Mouse (Mus musculus) intestine, embryonic 16.5 days (tissue): ENCODE data around the gene Sema4b. TPM values are rescaled to one million over a fixed set of nuclear protein-coding genes. Genes with fewer than 3 reads are reported as not detected.

ENCODE experiments used
- ATAC-seq: fragments of 200-750 bp; cut with Nextera tagmentation; 2 replicates; pipeline ENCODE4 v1.8.0; 2017; ENCODE audit warnings: moderate TSS enrichment, moderate library complexity
- H3K27ac ChIP-seq: fragments of 300-500 bp; sonication (generic); 2 replicates; pipeline ENCODE4 v1.5.1; 2014; ENCODE audit warnings: mild to moderate bottlenecking, low read length
- H3K27me3 ChIP-seq: fragments of 300-500 bp; sonication (generic); replicated peaks from 2 replicates; pipeline ENCODE4 v1.6.1; 2014; ENCODE audit warnings: low read length, control low read depth, mixed read lengths; ENCODE audit not compliant: control insufficient read depth, insufficient read depth
- H3K36me3 ChIP-seq: fragments of 300-500 bp; sonication (generic); 2 replicates; pipeline ENCODE4 v1.6.1; 2014; ENCODE audit warnings: low read length, control low read depth; ENCODE audit not compliant: control insufficient read depth, insufficient read depth
- H3K4me1 ChIP-seq: fragments of 300-500 bp; sonication (generic); 2 replicates; pipeline ENCODE4 v1.6.1; 2014; ENCODE audit warnings: low read length, control low read depth, mixed read lengths; ENCODE audit not compliant: control insufficient read depth, insufficient read depth
- H3K4me2 ChIP-seq: fragments of 300-500 bp; sonication (generic); 2 replicates; pipeline ENCODE4 v1.6.1; 2014; ENCODE audit warnings: low read depth, low read length, control low read depth
- H3K4me3 ChIP-seq: fragments of 300-500 bp; sonication (generic); 2 replicates; pipeline ENCODE4 v1.5.1; 2014; ENCODE audit warnings: mild to moderate bottlenecking, low read length
- H3K9ac ChIP-seq: fragments of 300-500 bp; sonication (generic); 2 replicates; pipeline ENCODE4 v1.6.1; 2014; ENCODE audit warnings: low read depth, low read length
- H3K9me3 ChIP-seq: fragments of 300-500 bp; sonication (generic); 2 replicates; pipeline ENCODE4 v1.6.1; 2016; ENCODE audit warnings: low read length, control low read depth; ENCODE audit not compliant: control insufficient read depth
- WGBS: fragments of 180-500 bp; shearing (Covaris S2); extraction: QIAGEN DNeasy Blood & Tissue Kit; methylation state at CpG from one replicate; pipeline ENCODE4 v1.1.7; 2014; 5-methylcytosine and 5-hydroxymethylcytosine counted together
- polyA plus RNA-seq: library from polyadenylated mRNA; unstranded; fragments of >200 nt; fragmentation: Nextera tagmentation; extraction: Ambion mirVana; gene quantifications from 2 replicates; pipeline ENCODE4 v1.2.1, GENCODE M21; 2015

Gene Sema4b
- polyA plus RNA-seq, 1 experiment from 2014 or later = 14.9 TPM

DNA sequence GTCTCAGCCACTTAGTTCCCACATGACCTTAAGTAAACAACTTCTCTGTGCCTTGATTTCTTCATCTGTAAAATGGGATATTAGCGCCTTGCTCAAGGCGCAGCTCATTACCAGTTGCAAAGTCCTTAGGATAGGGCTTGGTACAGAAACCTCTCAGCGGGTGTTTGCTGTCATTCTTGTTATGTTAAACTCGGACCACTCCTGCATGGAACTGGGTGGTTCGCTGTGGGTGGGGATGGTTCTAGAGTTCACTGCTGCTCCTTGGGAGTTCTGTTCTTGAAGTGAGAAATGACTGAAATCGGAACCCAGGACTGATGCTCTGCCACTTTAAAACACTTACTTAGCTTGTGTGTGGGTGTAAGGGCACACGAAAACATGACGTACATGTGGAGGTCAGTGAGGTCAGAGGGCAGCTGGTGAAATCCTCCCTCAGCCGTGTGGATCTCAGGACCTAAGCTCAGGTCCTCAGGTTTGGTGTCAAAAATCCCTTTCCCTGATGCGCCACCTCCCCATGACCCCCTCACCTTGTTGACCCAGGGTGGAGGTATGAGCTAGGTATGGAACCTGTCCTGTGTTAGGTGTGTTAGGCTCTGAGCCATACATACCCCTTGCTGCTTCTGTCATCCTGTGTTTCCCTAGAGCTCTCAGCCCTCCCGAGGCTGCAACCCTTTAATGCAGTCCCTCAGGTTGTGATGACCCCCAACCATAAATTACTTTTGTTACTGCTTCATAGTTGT lies 13.4 kb downstream of the Sema4b start:
- 71% methylated on average over 11 of the region's 11 CpGs for WGBS
- no peaks in the 10 kb centered on the region for H3K36me3 ChIP-seq
- peak overlapping the region; percentile 86; the same call in 1 of the 2 replicates for H3K9ac ChIP-seq
- no peak overlapping the region for H3K27ac ChIP-seq
- peaks cover 44% of the 10 kb centered on the region for H3K4me1 ChIP-seq
- no peaks in the 10 kb centered on the region for H3K27me3 ChIP-seq
- H3K9me3 ChIP-seq = no peaks in the 10 kb centered on the region
- ATAC-seq = no peak
- peak overlapping the region; percentile 69 for H3K4me2 ChIP-seq
- H3K4me3 ChIP-seq = peak overlapping the region; percentile 85

DNA sequence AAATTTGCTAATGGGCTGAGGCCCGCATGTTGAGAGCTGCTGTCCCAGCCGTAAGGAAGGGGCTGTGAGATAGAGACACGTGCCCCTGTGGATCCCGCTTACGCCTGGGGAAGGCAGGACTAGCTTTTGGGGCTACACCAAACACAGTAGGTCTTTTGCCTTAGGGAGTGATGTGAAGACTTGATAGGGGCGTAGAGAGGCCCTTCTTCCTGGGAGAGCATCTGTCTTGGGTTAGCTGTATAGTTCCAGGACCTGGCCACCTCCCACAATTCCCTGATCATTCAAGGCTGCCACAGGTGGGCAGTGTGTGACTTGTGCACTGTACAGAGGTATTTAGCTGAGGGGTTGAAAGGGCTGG lies 13.9 kb downstream of the Sema4b start:
- Histone ChIP-seq H3K4me3 (no peak overlapping the region), H3K9me3 (no peaks in the 10 kb centered on the region), H3K27me3 (no peaks in the 10 kb centered on the region), H3K4me2 (no peak overlapping the region), H3K4me1 (peaks cover 46% of the 10 kb centered on the region), H3K36me3 (no peaks in the 10 kb centered on the region), H3K9ac (no peak overlapping the region), H3K27ac (no peak overlapping the region)
- ATAC-seq = no peak
- 84% methylated on average over 6 of the region's 6 CpGs for WGBS

DNA sequence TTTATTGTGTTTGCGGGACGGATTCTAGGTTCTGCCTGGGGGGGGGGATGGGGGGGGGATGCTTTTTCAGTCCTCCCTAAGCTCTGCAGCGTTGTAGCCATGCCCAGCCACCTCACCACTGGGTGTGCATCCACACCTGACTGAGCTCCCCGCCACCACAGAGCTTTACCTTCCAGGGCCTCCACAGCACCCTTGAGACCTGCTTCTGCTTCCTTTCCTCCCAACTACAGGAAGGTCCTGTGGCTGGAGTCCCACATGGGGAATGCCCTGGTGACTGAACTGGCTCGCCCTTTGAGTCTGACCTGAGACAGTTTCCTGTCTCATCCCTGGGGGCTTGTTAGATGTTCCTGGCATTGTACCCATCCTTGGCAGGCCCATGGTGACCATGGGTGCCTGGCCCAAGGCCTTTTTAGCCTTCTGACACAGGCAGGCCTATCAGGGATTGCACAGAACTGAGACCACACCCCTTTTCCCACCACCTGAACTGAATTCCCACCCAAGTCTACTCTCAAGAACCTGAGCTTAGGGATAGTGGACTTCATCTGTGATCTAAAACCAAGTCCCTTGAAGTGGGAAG lies 14.4 kb downstream of the Sema4b start:
- Histone ChIP-seq H3K9ac (no peak overlapping the region), H3K4me3 (no peak overlapping the region), H3K9me3 (no peaks in the 10 kb centered on the region), H3K36me3 (no peaks in the 10 kb centered on the region), H3K27ac (no peak overlapping the region), H3K27me3 (no peaks in the 10 kb centered on the region), H3K4me1 (peaks cover 51% of the 10 kb centered on the region), H3K4me2 (no peak overlapping the region)
- WGBS = 83% methylated on average over 5 of the region's 5 CpGs
- no peak for ATAC-seq

DNA sequence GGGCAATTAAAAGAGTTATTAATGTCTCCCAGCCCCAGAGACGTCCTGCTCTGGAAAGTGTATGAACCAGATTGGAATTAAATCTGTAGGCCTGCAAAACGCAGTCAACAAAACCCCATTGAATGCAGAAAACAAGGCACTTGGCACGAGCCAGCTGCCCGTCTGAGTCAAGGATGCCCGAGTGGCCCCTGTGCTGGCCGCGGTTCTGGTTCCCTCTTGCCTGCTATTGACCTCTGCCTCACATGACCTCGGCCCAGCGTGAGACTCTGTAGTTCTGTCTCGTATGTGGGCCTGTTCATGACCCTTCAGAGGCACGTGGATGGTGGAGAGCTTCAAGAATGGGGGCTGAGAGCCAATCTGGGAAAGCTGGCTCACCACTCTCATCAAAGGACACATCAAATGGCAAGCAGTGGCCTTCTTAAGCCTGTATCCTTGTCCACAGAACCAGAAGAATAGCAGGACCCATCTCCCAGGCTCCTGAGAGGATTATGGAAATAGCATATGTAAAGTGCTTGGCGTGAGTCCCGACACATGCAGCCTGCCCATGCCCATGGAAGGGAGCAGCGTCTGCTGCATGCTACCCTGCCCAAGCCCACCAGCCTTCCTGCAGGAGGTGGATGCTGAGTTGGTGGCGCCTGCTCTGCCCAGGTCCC lies 15.4 kb downstream of the Sema4b start:
- peak overlapping the region; percentile 28; the same call in 1 of the 2 replicates for H3K27ac ChIP-seq
- ATAC-seq = no peak
- 80% methylated on average over 15 of the region's 15 CpGs for WGBS

DNA sequence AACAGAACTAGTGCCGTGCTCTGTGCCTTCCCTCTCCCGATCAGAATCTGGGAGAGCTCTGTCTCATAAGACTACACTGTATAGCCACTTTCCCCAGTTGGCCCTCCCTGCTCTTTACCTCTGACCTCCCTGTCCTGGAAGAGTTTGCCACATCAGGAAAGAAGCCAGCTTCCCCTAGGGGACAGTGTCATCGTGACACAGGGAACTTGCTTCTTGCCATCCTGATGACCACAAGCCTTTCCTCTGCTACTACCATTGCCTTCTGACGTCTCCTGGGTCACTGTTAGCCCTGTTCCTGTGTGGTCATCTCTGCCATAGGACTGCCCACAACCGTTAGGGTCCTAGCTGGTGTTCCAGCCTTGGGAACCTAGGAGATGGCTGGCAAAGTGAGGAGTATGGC lies 16.3 kb downstream of the Sema4b start:
- Histone ChIP-seq H3K4me1 (peaks cover 65% of the 10 kb centered on the region), H3K9me3 (no peaks in the 10 kb centered on the region), H3K4me2 (no peak overlapping the region), H3K4me3 (no peak overlapping the region), H3K36me3 (no peaks in the 10 kb centered on the region), H3K9ac (no peak overlapping the region), H3K27ac (peak overlapping the region; percentile 29; the same call in 1 of the 2 replicates), H3K27me3 (no peaks in the 10 kb centered on the region)
- ATAC-seq = no peak
- 88% methylated on average over 5 of the region's 5 CpGs for WGBS

More for the DNA sequence above, 15.4 kb downstream of the Sema4b start:
- Histone ChIP-seq H3K9ac (peak overlapping the region; percentile 21; the same call in 1 of the 2 replicates), H3K4me2 (no peak overlapping the region), H3K36me3 (no peaks in the 10 kb centered on the region), H3K9me3 (no peaks in the 10 kb centered on the region), H3K27me3 (no peaks in the 10 kb centered on the region), H3K4me3 (no peak overlapping the region), H3K4me1 (peaks cover 60% of the 10 kb centered on the region)

DNA sequence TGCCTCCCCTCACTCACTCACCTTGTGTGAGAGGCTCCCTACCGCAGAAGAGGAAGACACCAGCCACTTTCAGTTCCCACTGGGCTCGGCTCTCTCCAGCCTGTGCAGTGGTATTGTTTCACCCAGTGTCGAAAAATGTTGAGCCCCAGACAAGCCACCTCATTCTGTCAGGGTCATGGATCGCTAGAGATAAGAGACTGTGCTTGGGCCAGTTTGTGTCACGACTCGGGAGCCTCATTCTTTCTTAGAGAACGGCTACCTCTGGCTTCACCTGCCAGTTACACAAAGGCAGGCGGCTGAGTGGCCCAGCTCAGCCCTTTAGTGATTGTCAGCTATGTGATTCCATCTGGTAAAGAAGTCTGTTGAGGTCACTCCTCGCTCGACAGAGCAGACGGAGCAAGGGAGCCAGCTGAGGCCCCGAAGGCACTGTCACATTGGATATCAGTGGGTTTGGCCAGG lies 17.0 kb downstream of the Sema4b start:
- no peaks in the 10 kb centered on the region for H3K36me3 ChIP-seq
- H3K27ac ChIP-seq = 0 out of 2 replicates have a peak overlapping the region, but pooled peaks have one; percentile 29
- 59% methylated on average over 12 of the region's 12 CpGs for WGBS
- no peak for ATAC-seq
- H3K4me1 ChIP-seq = peaks cover 72% of the 10 kb centered on the region
- no peaks in the 10 kb centered on the region for H3K9me3 ChIP-seq
- no peak overlapping the region for H3K9ac ChIP-seq
- H3K4me2 ChIP-seq = no peak overlapping the region
- no peaks in the 10 kb centered on the region for H3K27me3 ChIP-seq
- H3K4me3 ChIP-seq = no peak overlapping the region

DNA sequence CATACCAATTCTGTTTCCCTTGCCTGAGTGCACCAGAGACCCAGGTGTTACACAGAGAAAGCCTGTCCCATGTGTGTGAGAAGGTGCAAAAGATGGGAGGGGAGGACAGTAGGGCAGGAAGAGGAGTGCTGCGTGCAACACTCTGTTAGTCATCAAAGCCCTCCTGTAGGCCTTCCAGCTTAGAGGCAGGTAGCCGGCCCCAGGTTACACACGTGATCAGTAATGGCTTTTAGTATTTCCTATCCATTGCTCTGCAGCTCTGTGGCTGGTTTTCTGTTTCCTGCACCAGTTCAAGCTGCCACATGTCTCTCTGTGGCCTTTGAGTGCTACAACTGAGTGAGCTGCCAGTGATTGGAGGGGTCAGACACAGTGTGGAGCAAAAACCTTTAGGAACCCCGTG lies 17.7 kb downstream of the Sema4b start:
- Histone ChIP-seq H3K9ac (no peak overlapping the region), H3K4me2 (no peak overlapping the region), H3K27ac (no peak overlapping the region), H3K4me3 (no peak overlapping the region), H3K9me3 (no peaks in the 10 kb centered on the region), H3K27me3 (no peaks in the 10 kb centered on the region), H3K4me1 (peaks cover 73% of the 10 kb centered on the region), H3K36me3 (no peaks in the 10 kb centered on the region)
- WGBS = 85% methylated on average over 4 of the region's 4 CpGs
- ATAC-seq = no peak

DNA sequence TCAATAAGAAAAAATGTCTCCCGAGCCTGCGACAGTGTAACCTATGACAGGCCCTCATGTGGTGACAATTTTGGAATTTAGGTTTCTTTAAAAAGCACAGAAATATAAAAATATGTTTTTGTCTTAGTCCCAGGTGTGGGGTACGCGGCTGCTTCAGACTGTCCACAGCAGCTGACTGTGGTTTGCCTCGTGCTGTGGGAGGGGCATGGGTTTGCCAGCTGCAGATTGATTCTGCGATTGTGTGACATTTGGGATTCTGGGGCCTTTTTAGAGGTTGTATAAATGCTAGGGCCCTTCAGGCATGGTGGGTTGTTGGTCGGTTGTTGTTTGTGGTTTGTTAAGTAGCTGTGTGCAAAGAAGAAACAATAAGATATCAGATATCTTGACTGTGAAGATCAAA lies 18.3 kb downstream of the Sema4b start:
- 82% methylated on average over 7 of the region's 7 CpGs for WGBS
- H3K27ac ChIP-seq = no peak overlapping the region
- no peaks in the 10 kb centered on the region for H3K27me3 ChIP-seq
- no peak overlapping the region for H3K4me2 ChIP-seq
- peaks cover 67% of the 10 kb centered on the region for H3K4me1 ChIP-seq
- ATAC-seq = no peak
- no peaks in the 10 kb centered on the region for H3K36me3 ChIP-seq
- H3K9me3 ChIP-seq = no peaks in the 10 kb centered on the region
- no peak overlapping the region for H3K4me3 ChIP-seq
- H3K9ac ChIP-seq = no peak overlapping the region

DNA sequence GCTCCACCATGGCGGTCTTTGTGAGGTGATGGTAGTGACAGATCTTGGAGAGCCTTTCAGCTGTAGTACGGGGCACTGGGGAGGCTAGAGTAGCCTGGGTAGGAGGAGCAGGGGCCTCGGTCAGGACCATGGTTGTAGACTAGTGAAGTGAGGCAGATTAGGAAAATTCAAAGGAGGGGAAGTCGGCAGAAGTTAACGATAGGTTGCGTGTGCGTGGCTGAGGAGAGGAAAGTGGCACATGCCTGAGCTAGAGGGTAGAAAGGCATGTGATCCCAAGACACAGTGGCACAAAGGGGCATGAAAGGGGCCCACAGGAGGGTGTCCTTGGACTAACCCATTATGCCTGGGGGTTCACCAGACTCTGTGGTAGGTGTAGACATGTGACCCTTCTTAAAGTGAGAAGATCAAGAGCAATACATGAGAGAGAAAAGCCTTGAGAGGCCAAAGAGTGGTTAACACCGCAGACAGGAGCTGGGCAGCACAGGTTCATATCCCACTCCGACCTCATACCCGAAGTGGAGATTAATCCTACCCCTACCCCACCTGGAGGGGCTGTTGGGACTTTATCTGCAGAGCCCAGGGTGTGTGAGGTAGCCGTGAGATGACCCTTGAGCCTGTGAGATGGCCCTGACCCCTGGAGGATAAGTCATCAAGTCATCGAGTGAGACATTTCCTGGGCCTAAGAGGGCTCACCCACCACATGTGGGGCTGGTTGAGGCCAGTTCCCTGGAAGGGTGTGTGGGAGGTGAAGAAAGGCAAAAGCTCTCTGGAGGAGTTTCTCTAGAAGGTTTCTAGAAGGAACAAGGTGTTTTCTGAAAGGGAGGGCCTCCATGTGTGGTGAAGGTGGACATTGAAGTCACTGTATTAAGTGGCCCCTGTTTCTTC lies 19.3 kb downstream of the Sema4b start:
- peak overlapping the region; percentile 93 for H3K27ac ChIP-seq
- H3K9ac ChIP-seq = peak overlapping the region; percentile 39; the same call in 1 of the 2 replicates
- no peak for ATAC-seq
- 79% methylated on average over 12 of the region's 12 CpGs for WGBS
- peaks cover 61% of the 10 kb centered on the region for H3K4me1 ChIP-seq
- no peaks in the 10 kb centered on the region for H3K36me3 ChIP-seq
- no peaks in the 10 kb centered on the region for H3K9me3 ChIP-seq
- H3K27me3 ChIP-seq = no peaks in the 10 kb centered on the region
- H3K4me3 ChIP-seq = no peak overlapping the region
- H3K4me2 ChIP-seq = no peak overlapping the region
